Mouse (Mus musculus): ENCODE data around the gene Lrrk1.
"Not testable (repeated sequence)": the region's sequence is repeated elsewhere in the genome, so short reads cannot be mapped to it uniquely, and the experiment has no call there.

Gene Lrrk1

GRCm38 (mm10) chr7:66224541-66224940, 163.6 kb downstream of the Lrrk1 start:
- DNase-seq (ENCODE audit: low spot score): no peak

DNA sequence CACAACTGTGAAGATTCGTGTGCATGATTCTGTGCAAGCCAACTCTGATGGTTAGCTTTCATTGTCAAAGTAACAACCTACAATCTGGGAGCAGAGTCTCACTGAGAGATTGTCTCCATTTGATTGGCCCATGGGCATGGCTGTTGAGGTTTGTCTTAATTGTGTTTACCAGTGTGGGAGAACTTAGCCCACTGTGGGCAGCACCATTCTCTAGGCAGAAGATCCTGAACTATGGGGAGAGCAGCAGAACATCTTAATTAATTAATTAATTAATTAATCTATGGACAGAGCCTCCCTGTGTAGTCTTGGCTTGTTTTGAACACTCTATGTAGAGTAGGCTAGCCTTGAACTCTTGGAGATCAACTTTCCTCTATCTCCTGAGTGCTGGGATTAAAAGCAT, 164.4 kb downstream of the Lrrk1 start:
- DNase-seq (ENCODE audit: low spot score): no peak

DNA sequence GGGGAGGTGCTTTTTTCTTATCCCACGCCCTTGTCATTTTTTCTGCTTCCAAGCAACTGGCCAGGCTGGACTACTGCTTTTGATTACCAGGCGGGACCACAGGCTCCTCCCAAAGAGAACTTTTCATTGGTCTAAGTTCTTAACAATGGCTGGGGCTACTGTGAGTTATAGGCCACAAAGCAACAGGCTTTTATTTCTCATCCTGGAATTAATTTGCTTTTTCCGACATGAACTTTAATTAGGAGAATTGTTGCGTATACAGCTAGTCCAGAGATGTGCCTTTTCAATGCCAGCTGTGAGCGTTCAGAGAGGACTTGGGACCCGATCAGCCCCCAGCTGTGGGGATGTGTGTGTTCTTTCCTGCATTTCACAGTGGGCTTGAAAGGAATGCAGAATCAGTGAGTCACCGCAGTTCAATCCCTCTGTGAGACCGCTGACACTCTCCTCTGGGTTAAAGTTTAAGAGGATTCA, 165.5 kb downstream of the Lrrk1 start:
- DNase-seq (ENCODE audit: low spot score): peak; percentile 81

DNA sequence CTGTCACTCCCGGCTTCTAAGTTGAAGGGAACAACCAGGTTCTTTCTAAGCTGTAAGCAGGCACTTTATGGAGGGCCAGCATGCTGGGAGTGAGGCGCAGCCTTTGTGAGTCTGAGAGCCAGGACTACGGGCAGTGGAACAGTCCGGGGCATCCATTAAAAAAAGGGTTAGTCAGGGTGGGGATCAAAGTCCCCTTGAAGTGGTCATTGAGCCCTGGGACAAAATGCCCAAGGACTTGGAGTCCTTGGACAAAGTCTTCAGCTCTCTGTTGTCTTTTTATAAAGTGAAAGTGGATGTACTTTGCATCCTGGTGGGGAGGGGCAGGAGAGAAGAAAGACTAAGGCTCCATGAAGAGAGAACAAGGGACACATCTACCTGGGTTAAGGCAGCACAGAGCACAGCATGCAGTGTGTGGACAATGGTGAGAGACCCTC, 168.3 kb downstream of the Lrrk1 start:
- DNase-seq (ENCODE audit: low spot score): peak; percentile 55

DNA sequence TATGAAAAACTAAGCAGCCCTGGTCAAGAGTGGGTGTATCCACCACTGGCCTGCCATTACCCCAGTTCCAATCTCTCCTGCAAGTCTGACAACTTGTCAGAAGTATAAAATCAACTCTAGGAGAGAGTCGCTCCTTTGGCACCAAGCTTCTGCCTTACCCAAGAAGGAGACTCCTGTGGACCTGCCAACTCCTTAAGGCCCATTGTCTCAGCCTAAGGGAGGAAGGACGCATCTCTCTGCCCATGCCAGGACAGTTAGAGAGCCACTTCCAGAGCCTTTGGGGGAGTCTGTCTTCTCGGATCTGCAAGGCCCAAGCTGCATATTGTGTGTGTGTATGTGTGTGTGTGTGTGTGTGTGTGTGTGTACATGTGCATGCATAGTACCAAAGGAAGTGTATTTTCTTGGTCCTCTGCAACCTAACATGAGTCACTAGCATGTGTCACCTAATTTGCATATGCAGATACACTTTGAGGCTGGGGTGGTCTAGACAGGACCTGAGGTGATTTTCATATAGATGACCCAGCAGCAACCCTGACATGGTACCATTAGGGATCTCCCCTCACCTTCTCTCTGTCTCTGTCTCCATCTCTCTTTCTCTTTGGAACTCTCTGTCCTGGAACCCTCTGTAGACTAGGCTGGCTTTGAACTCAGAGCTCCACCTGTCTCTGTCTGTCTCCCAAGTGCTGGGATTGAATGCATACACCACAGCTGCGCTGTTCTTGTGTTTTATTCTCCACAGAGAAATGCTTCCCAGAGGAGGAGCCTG, 168.9 kb downstream of the Lrrk1 start:
- no peak for DNase-seq (ENCODE audit: low spot score)

DNA sequence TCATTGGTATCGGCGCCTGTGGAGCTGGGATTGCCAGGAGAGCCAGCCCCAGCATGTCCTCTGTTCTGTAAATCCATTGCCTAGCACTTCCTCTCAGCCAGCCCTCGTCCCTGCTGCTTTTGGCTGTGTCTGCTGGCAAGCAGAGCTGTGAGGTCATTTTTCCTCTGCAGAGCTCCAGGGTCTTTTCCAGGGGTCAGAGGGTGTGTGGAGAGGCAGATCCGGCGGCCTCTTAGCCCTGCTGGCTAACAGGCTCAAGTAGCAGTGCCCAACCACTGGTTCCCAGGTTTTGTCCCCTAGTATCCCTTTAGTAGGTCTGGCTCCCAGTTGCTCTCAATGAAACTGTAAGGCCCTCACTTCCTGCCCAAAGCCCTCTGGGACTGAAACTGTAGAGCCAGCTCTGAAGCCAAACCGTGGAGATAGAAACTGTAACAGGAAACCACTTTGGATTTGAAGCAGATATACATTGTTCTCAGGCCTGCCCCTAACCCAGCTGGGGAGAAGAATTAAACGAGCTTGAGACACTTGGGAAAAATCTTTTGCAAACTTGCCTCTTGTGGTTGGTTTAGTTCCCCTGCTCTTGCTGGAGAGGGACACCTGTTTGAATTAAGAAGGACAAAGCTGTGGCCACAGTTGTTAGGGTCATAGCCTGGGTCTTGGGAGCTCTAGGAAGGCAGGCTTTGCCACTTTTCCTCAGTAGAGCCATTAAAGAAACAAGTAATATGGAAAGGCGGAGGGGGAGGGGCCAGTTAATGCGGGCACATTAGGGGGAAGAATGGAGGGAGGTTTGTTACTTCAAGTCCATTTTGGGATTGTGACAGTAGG, 169.7 kb downstream of the Lrrk1 start:
- DNase-seq (ENCODE audit: low spot score): peak; percentile 58

- DNase-seq (ENCODE audit: low spot score): no peak
These were observed 170.5 kb downstream of the Lrrk1 start for GRCm38 (mm10) chr7:66217531-66218094.

DNA sequence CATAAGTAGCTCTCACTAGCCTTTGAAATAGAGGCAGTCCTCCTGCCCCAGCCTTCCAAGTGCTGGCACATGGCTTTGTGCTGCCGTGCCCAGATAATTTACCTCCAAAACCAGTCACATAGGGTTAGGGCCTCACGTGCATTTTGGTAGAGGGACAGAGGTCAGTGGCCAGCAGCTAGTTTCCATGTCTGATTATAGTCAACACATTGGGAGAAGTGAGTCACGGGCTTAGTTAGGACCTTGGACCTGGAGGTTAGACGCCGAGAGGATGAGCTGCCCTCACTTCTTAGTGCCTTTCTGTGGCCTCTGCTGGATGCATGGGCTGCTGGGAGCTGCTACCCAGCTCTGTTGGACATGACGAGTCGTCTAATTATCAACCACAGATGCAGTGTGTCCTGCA, 171.1 kb downstream of the Lrrk1 start:
- peak; percentile 69 for DNase-seq (ENCODE audit: low spot score)

GRCm38 (mm10) chr7:66215911-66216310, 172.2 kb downstream of the Lrrk1 start:
- no peak for DNase-seq (ENCODE audit: low spot score)

GRCm38 (mm10) chr7:66214477-66214876, 173.7 kb downstream of the Lrrk1 start:
- DNase-seq (ENCODE audit: low spot score): no peak

GRCm38 (mm10) chr7:66212887-66213286, 175.3 kb downstream of the Lrrk1 start:
- no peak for DNase-seq (ENCODE audit: low spot score)

- DNase-seq (ENCODE audit: low spot score): no peak
These were observed 178.2 kb downstream of the Lrrk1 start for GRCm38 (mm10) chr7:66209920-66210319.

DNA sequence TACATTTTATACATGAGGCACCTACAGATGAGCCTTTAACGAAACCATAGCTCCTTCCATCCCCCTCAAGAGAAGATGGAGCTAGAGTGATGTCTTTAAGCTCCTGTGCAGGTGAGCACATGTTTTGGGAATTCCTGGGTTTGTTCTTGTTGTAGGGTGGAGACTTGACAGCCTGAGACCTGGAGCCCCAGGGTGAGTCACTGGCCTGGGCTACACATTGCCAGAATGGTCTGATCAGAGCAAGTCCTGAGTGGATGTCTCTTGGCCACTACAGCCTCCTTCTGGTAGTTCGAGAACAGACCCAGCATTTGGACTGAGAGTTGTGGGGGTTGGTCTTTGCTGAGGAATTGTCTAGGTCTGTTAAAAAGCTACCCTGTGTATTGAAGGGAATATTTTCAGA, 186.5 kb downstream of the Lrrk1 start:
- no peak for DNase-seq (ENCODE audit: low spot score)

- DNase-seq (ENCODE audit: low spot score): no peak
These were observed 187.2 kb downstream of the Lrrk1 start for GRCm38 (mm10) chr7:66200791-66201450.

GRCm38 (mm10) chr7:66200383-66200782, 187.8 kb downstream of the Lrrk1 start:
- no peak for DNase-seq (ENCODE audit: low spot score)

GRCm38 (mm10) chr7:66199391-66199831, 188.7 kb downstream of the Lrrk1 start:
- peak; percentile 58 for DNase-seq (ENCODE audit: low spot score)

DNA sequence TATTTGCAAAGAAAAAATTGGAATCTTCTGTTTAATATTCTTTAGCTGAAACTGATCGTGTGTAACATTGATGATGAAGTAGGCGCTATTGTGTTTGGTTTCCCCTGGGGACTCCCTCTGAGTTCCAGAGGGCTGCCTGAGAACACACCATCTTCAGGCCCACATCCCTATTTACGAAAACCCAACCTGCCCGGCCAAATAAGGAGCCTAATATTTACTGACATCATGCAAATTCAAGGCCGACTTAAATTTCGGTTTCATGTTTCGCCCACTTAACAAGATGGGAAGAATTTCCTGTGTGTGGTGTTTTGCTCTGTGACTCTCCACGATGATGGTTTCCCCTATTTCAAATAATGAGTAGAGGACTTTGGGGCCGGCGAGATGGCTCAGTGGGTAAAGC, 189.7 kb downstream of the Lrrk1 start:
- no peak for DNase-seq (ENCODE audit: low spot score)

DNA sequence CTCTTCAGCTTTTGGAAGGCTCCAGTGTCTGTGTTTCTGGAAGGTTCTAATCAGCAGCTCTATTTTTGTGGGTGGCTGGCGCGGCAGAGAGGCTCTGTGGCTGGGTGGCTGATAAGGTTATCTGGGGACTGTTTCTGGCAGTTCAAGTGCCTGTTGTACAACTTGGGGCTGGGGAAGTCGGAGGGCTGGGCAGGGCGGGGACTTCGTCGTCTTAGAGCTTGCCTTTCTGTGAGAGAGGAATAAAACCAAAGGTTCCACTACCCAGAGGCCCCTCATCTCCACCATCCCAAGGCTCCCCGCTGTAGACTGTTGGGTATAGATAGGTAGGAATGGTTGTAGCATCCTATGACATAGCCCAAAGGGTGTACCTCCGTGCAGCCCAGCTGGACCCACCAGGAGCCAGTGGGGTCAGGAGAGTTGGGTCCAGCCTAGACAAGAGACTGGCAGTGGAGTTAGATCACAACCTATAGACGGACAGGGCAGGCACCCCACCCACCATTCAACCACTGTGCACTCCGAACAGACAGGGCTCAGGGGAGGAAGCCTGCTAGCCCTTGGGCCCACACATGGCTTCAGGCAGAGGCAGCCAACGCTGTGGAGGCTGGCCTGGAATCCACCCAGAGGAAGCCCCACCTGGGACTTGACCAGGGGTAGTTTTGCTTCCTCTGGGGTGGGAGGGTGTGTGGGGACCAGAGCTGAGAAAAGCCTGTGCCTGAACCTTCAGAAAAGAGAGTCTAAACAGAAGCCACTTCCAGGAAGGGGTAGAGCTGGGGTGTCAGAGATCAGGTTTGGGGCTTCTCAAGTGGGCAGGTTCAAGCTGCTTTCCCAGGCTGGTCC, 191.3 kb downstream of the Lrrk1 start:
- peak; percentile 63 for DNase-seq (ENCODE audit: low spot score)

DNA sequence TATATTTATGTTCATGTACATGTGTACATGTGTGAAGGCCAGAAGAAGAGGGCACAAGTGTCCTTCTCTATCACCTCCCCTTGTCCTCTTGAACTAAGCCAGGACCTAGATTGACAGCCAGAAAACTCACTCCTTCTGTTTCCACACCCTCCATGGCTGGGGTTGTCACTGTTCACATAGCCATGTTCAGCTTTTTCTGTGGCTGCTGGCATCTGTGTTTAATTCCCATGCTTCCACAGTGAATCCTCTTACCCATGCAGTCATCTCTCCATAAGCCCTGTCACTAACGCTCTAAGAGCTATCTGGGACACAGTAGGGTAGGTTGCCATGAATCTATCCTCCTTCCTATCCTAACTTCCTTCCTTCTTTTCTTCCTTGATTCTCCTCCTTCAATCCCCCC, 192.3 kb downstream of the Lrrk1 start:
- no peak for DNase-seq (ENCODE audit: low spot score)

- DNase-seq (ENCODE audit: low spot score): no peak
These were observed 193.6 kb downstream of the Lrrk1 start for GRCm38 (mm10) chr7:66194511-66194910.

DNA sequence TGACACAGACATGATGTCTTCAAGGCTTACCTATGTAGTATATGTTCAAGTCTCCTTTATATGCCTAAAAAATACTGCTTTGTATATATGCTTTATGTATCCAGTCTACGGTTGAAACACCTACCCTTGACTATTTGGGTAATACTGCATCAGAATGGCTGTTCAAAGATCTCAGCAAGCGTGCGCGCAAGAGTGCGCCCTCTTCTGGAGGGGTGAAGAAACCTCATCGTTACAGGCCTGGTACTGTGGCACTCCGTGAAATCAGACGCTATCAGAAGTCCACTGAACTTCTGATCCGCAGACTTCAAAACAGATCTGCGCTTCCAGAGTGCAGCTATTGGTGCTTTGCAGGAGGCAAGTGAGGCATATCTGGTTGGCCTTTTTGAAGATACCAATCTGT, 197.8 kb downstream of the Lrrk1 start:
- DNase-seq (ENCODE audit: low spot score): not testable (repeated sequence)

All from yolk sac, embryonic 10.5 days (tissue).